Mouse (Mus musculus) retina, postnatal 1 day (tissue): ENCODE results near the gene Tomm5.
"Not testable (repeated sequence)": the region's sequence is repeated elsewhere in the genome, so short reads cannot be mapped to it uniquely, and the experiment has no call there.

Source experiments
- DNase-seq: peaks from one replicate; pipeline ENCODE4 v3.0.0-alpha.2; 2012

Tomm5 gene

GRCm38 (mm10) chr4:45064577-45064976 lies 43.3 kb downstream of the Tomm5 start:
- no peak for DNase-seq

- DNase-seq, result not testable (repeated sequence)
Observed at GRCm38 (mm10) chr4:45063836-45064235, 44.1 kb downstream of the Tomm5 start.

DNA sequence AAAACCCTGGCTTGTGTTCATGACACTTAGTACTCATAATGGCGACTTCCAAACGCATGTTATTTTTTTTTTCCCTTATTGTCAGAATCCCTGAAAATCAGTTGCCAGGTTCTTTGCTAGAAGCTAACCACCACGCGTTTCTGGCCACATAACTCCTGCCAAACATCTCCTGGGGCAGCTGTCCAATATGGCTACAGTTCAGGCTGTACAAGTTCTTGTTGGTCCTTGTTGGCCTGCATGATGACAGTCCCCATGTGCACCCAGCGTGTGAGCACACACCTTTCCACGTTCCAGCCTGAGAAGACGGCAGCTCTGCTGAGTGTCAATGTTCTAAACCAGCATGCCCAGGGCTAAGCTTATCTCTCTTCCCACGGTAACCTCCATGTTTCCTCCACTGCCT lies 52.5 kb downstream of the Tomm5 start:
- DNase-seq, result no peak
